Mouse (Mus musculus) kidney, postnatal 36 days (tissue): ENCODE results near the gene Olfr834.

Source experiments
- DNase-seq, 2 experiments: peaks; one replicate each; pipeline ENCODE4 v3.0.0; 2021 to 2022; ENCODE audit warnings: mixed read lengths in 2 of 2

Olfr834 gene

GRCm38 (mm10) chr9:18987690-18988089 is at the start of gene Olfr834:
TSS of gene Olfr834 (plus strand) at chr9:18987990.
- DNase-seq, result no peak

GRCm38 (mm10) chr9:18962021-18962420 is 25.8 kb upstream of the Olfr834 start:
- no peak for DNase-seq

GRCm38 (mm10) chr9:19032435-19032834 is 44.6 kb downstream of the Olfr834 start, which contains the start of gene Olfr835:
TSS of gene Olfr835 (plus strand) at chr9:19032735.
- DNase-seq, result no peak
